Mouse (Mus musculus): ENCODE measurements around the gene Utp14a. TPM values are rescaled to one million over a fixed set of nuclear protein-coding genes. Genes with fewer than 3 reads are reported as not detected.

Utp14a gene
- polyA plus RNA-seq, 1 experiment from 2014 or later = 8.8 TPM

DNA sequence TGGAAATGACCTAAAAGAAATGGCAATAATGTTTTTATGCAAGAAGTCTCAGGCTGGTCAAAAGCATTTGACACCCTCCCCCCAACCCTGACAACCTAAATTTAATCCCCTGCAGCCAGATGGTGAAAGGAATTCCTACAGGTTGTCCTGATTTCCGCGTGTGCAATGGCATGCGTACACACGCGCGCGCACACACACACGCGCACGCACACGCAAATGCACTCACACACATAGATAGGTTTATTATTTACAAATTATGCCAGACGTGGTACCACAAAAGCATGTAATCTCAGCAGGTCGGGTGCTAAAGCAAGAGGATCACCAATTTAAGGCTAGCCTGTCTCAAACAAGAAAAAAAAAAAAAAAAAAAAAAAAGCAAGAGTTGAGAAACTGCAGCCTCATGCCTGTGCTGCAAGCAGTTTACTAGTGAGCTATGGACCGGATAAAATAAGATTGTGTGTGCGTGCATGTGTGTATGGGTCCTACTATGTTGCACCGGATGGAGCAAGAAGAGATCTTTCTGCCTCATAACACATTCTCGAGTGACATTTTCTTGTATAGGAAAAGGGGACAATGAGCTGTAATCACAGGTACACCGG lies 733 bp upstream of the Utp14a start:
- ATAC-seq (replicated peaks; ENCODE audit: extremely low read depth, insufficient read depth, low FRiP score) = peak; percentile 23; the same call in 1 of the 2 replicates
- peaks cover 4% of the 10 kb centered on the region; the same call in 1 of the 2 replicates for H3K4me1 ChIP-seq (ENCODE audit: control insufficient read depth, insufficient read depth, low read length)
- no peaks in the 10 kb centered on the region for H3K9me3 ChIP-seq (replicated peaks; ENCODE audit: control insufficient read depth, low read length)
- 16% methylated on average over 18 of the region's 18 CpGs for WGBS
- H3K9ac ChIP-seq (ENCODE audit: low read length) = peak overlapping the region; percentile 69
- H3K27ac ChIP-seq (ENCODE audit: low read length) = peak overlapping the region; percentile 69
- H3K4me2 ChIP-seq (ENCODE audit: low read depth, low read length) = peak overlapping the region; percentile 73
- peak overlapping the region; percentile 71 for H3K4me3 ChIP-seq (ENCODE audit: low read length)
- H3K27me3 ChIP-seq (ENCODE audit: control insufficient read depth, insufficient read depth, low read length) = no peaks in the 10 kb centered on the region
- no peaks in the 10 kb centered on the region for H3K36me3 ChIP-seq (ENCODE audit: control insufficient read depth, insufficient read depth)

DNA sequence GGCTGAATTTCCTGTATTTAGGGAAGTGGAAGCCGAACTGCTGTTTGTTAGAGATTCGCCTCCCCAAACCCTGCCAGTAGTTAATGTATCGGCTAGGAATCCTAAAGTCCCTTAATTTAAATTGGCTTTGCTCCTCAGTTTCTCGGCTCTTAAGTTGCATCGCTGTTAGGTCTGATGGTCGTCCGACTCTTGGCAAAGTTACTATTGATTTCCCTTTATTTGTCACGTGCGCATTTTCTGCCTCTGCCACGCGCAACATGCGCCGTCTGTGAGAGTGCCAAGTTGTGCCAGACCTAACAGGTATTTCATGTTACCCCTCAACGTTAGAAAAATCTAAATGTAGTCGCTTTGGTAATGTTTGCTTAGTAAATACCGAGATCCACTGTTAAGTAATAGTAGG lies 349 bp downstream of the Utp14a start:
- Histone ChIP-seq H3K27ac (ENCODE audit: low read length) (peak overlapping the region; percentile 55), H3K4me2 (ENCODE audit: low read depth, low read length) (peak overlapping the region; percentile 74), H3K4me3 (ENCODE audit: low read length) (peak overlapping the region; percentile 71), H3K9ac (ENCODE audit: low read length) (peak overlapping the region; percentile 71), H3K9me3 (replicated peaks; ENCODE audit: control insufficient read depth, low read length) (no peaks in the 10 kb centered on the region), H3K27me3 (ENCODE audit: control insufficient read depth, insufficient read depth, low read length) (no peaks in the 10 kb centered on the region), H3K36me3 (ENCODE audit: control insufficient read depth, insufficient read depth) (no peaks in the 10 kb centered on the region), H3K4me1 (ENCODE audit: control insufficient read depth, insufficient read depth, low read length) (peaks cover 4% of the 10 kb centered on the region; the same call in 1 of the 2 replicates)
- no peak for ATAC-seq (replicated peaks; ENCODE audit: extremely low read depth, insufficient read depth, low FRiP score)
- WGBS = 7% methylated on average over 16 of the region's 16 CpGs

- Histone ChIP-seq H3K9ac (ENCODE audit: low read length) (no peak overlapping the region), H3K27me3 (ENCODE audit: control insufficient read depth, insufficient read depth, low read length) (no peaks in the 10 kb centered on the region), H3K36me3 (ENCODE audit: control insufficient read depth, insufficient read depth) (peaks cover 15% of the 10 kb centered on the region), H3K4me3 (ENCODE audit: low read length) (no peak overlapping the region), H3K9me3 (replicated peaks; ENCODE audit: control insufficient read depth, low read length) (no peaks in the 10 kb centered on the region), H3K4me1 (ENCODE audit: control insufficient read depth, insufficient read depth, low read length) (no peaks in the 10 kb centered on the region), H3K27ac (ENCODE audit: low read length) (no peak overlapping the region), H3K4me2 (ENCODE audit: low read depth, low read length) (no peak overlapping the region)
- ATAC-seq (replicated peaks; ENCODE audit: extremely low read depth, insufficient read depth, low FRiP score) = no peak
- WGBS = 80% methylated on average over 4 of the region's 4 CpGs
Observed at GRCm38 (mm10) chrX:48271671-48272070, 15.0 kb downstream of the Utp14a start.

GRCm38 (mm10) chrX:48274634-48275033 lies 18.0 kb downstream of the Utp14a start:
- Histone ChIP-seq H3K4me1 (ENCODE audit: control insufficient read depth, insufficient read depth, low read length) (no peaks in the 10 kb centered on the region), H3K9me3 (replicated peaks; ENCODE audit: control insufficient read depth, low read length) (no peaks in the 10 kb centered on the region), H3K4me2 (ENCODE audit: low read depth, low read length) (no peak overlapping the region), H3K27ac (ENCODE audit: low read length) (no peak overlapping the region), H3K36me3 (ENCODE audit: control insufficient read depth, insufficient read depth) (peaks cover 8% of the 10 kb centered on the region), H3K4me3 (ENCODE audit: low read length) (no peak overlapping the region), H3K9ac (ENCODE audit: low read length) (no peak overlapping the region), H3K27me3 (ENCODE audit: control insufficient read depth, insufficient read depth, low read length) (no peaks in the 10 kb centered on the region)
- no peak for ATAC-seq (replicated peaks; ENCODE audit: extremely low read depth, insufficient read depth, low FRiP score)
- WGBS = 79% methylated on average over 10 of the region's 10 CpGs

- Histone ChIP-seq H3K4me3 (ENCODE audit: low read length) (no peak overlapping the region), H3K4me1 (ENCODE audit: control insufficient read depth, insufficient read depth, low read length) (no peaks in the 10 kb centered on the region), H3K36me3 (ENCODE audit: control insufficient read depth, insufficient read depth) (peaks cover 9% of the 10 kb centered on the region), H3K9me3 (replicated peaks; ENCODE audit: control insufficient read depth, low read length) (no peaks in the 10 kb centered on the region), H3K27ac (ENCODE audit: low read length) (no peak overlapping the region), H3K27me3 (ENCODE audit: control insufficient read depth, insufficient read depth, low read length) (no peaks in the 10 kb centered on the region), H3K4me2 (ENCODE audit: low read depth, low read length) (no peak overlapping the region), H3K9ac (ENCODE audit: low read length) (no peak overlapping the region)
- ATAC-seq (replicated peaks; ENCODE audit: extremely low read depth, insufficient read depth, low FRiP score) = no peak
- WGBS = 41% methylated on average over 3 of the region's 3 CpGs
Observed at GRCm38 (mm10) chrX:48278103-48278502, 21.4 kb downstream of the Utp14a start.

DNA sequence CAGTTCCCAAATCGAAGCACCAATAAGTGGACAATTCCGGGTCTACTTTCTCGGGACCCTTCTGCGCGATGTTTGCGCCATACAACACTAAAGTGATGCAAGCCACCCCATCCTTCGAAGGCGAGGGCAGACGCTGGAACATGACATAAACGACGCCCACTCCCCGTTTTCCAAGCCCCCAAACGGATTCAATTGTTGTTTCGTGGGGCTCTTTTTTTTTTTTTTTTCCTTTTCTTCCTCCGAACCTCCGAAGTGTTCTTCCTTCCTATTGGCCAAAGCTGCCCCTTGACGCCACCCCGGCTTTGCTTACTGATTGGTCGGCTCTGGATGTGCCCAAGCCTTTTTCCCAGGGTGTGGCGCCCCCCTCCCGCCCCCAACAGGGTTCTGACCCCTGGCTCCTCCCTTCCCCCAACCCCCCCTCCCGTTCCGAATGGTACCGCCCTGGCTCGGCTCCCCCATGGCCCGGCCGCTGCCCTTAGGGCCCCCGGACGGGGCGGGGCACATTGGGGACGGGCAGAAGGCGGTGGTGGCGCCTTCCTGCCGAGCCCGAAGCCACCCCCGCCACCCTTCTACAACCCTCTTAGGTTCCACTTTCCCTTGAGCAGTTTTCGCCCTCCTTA lies 27.8 kb downstream of the Utp14a start:
- ATAC-seq (replicated peaks; ENCODE audit: extremely low read depth, insufficient read depth, low FRiP score) = peak; percentile 77

GRCm38 (mm10) chrX:48285006-48285650 lies 28.5 kb downstream of the Utp14a start:
- peak overlapping the region; percentile 76 for H3K9ac ChIP-seq (ENCODE audit: low read length)
- no peaks in the 10 kb centered on the region for H3K4me1 ChIP-seq (ENCODE audit: control insufficient read depth, insufficient read depth, low read length)
- peaks cover 4% of the 10 kb centered on the region; the same call in 1 of the 2 replicates for H3K36me3 ChIP-seq (ENCODE audit: control insufficient read depth, insufficient read depth)
- no peaks in the 10 kb centered on the region for H3K9me3 ChIP-seq (replicated peaks; ENCODE audit: control insufficient read depth, low read length)
- no peaks in the 10 kb centered on the region for H3K27me3 ChIP-seq (ENCODE audit: control insufficient read depth, insufficient read depth, low read length)
- peak overlapping the region; percentile 70 for H3K4me2 ChIP-seq (ENCODE audit: low read depth, low read length)
- WGBS = 8% methylated on average over 23 of the region's 42 CpGs
- H3K4me3 ChIP-seq (ENCODE audit: low read length) = peak overlapping the region; percentile 62
- H3K27ac ChIP-seq (ENCODE audit: low read length) = peak overlapping the region; percentile 93
- ATAC-seq (replicated peaks; ENCODE audit: extremely low read depth, insufficient read depth, low FRiP score) = peak; percentile 86

More for the DNA sequence above, 27.8 kb downstream of the Utp14a start:
- Histone ChIP-seq H3K36me3 (ENCODE audit: control insufficient read depth, insufficient read depth) (peaks cover 4% of the 10 kb centered on the region; the same call in 1 of the 2 replicates), H3K4me2 (ENCODE audit: low read depth, low read length) (peak overlapping the region; percentile 70), H3K9ac (ENCODE audit: low read length) (peak overlapping the region; percentile 76), H3K4me3 (ENCODE audit: low read length) (peak overlapping the region; percentile 62), H3K27ac (ENCODE audit: low read length) (peak overlapping the region; percentile 93), H3K4me1 (ENCODE audit: control insufficient read depth, insufficient read depth, low read length) (no peaks in the 10 kb centered on the region), H3K9me3 (replicated peaks; ENCODE audit: control insufficient read depth, low read length) (no peaks in the 10 kb centered on the region), H3K27me3 (ENCODE audit: control insufficient read depth, insufficient read depth, low read length) (no peaks in the 10 kb centered on the region)
- WGBS = 15% methylated on average over 35 of the region's 37 CpGs

DNA sequence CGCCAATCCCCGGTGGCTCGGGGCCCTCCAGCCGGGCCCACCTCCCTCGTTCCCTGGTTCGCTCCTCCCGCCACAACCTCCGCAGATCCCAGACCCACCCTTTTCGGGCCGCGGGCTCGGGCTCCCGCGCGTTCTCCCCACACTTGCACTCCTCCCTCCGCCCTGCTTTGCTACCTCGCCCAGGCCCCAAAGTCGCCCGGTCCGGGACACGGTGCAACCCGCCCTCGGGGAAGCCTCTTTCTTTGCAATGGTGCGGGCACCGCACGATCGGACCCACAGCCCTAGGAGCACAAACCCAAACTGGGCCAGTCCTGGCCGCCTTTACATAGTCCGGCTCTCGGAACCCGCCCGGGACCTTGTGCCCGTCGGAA lies 29.0 kb downstream of the Utp14a start:
- H3K36me3 ChIP-seq (ENCODE audit: control insufficient read depth, insufficient read depth) = peaks cover 4% of the 10 kb centered on the region; the same call in 1 of the 2 replicates
- H3K4me3 ChIP-seq (ENCODE audit: low read length) = peak overlapping the region; percentile 62
- H3K4me1 ChIP-seq (ENCODE audit: control insufficient read depth, insufficient read depth, low read length) = no peaks in the 10 kb centered on the region
- H3K27ac ChIP-seq (ENCODE audit: low read length) = peak overlapping the region; percentile 14; the same call in 1 of the 2 replicates
- H3K9ac ChIP-seq (ENCODE audit: low read length) = peak overlapping the region; percentile 68
- WGBS = 7% methylated on average over 21 of the region's 34 CpGs
- ATAC-seq (replicated peaks; ENCODE audit: extremely low read depth, insufficient read depth, low FRiP score) = peak; percentile 59
- no peaks in the 10 kb centered on the region for H3K9me3 ChIP-seq (replicated peaks; ENCODE audit: control insufficient read depth, low read length)
- peak overlapping the region; percentile 70 for H3K4me2 ChIP-seq (ENCODE audit: low read depth, low read length)
- H3K27me3 ChIP-seq (ENCODE audit: control insufficient read depth, insufficient read depth, low read length) = no peaks in the 10 kb centered on the region

DNA sequence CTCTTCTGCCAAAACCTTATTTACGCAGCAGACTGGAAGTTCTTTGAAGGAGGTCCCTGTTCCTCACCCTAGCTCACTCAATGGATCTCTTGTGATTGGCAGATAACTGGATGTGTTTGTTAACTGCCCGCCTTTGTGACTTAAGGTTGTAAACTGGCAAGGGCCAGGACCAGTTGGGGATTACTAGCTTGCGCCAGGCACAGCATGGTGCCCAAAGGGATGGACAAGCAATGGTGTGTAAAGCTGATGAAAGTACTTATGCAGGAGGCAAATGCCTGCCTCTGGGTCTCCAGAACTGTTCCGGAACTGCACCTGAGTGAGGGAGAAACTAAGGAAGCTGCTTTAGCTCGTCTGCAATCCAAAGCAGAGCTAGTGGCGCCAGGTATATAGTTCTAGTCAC lies 29.8 kb downstream of the Utp14a start:
- Histone ChIP-seq H3K27ac (ENCODE audit: low read length) (no peak overlapping the region), H3K4me2 (ENCODE audit: low read depth, low read length) (no peak overlapping the region), H3K9me3 (replicated peaks; ENCODE audit: control insufficient read depth, low read length) (no peaks in the 10 kb centered on the region), H3K4me3 (ENCODE audit: low read length) (no peak overlapping the region), H3K4me1 (ENCODE audit: control insufficient read depth, insufficient read depth, low read length) (no peaks in the 10 kb centered on the region), H3K36me3 (ENCODE audit: control insufficient read depth, insufficient read depth) (no peaks in the 10 kb centered on the region; the same call in 1 of the 2 replicates), H3K27me3 (ENCODE audit: control insufficient read depth, insufficient read depth, low read length) (no peaks in the 10 kb centered on the region), H3K9ac (ENCODE audit: low read length) (no peak overlapping the region)
- ATAC-seq (replicated peaks; ENCODE audit: extremely low read depth, insufficient read depth, low FRiP score) = no peak
- 52% methylated on average over 6 of the region's 6 CpGs for whole genome bisulfite sequencing

Measured in heart, embryonic 16.5 days (tissue).